Mouse (Mus musculus): ENCODE results near the gene Erbb2. TPM values are rescaled to one million over a fixed set of nuclear protein-coding genes. Genes with fewer than 3 reads are reported as not detected.
A peak's percentile ranks its signal among the peaks of the same experiment; 100 is the strongest.

Erbb2 gene
- polyA plus RNA-seq, 1 experiment = 1.6 TPM

- Histone ChIP-seq H3K4me1 (ENCODE audit: control insufficient read depth, insufficient read depth, low read length) (peaks cover 18% of the 10 kb centered on the region), H3K27me3 (ENCODE audit: control insufficient read depth, insufficient read depth, low read length) (no peaks in the 10 kb centered on the region), H3K27ac (ENCODE audit: insufficient read depth, low read length) (peak overlapping the region; percentile 20), H3K4me3 (replicated peaks; ENCODE audit: insufficient read depth, low read depth, low read length) (peak overlapping the region; percentile 76)
- peak; percentile 69 to 78 for DNase-seq
- TF ChIP-seq POLR2A (IDR thresholded peaks at IDR 0.05; ENCODE audit: borderline replicate concordance, insufficient read depth, low read length) (peak; percentile 51; the same call in 1 of the 2 replicates), CTCF (IDR thresholded peaks at IDR 0.05; ENCODE audit: borderline replicate concordance, insufficient read depth, low read depth, low read length) (no peak)
- 4% methylated on average over 33 of the region's 33 CpGs for WGBS
Measured at GRCm38 (mm10) chr11:98446562-98447474, 34.5 kb downstream of the Erbb2 start.

GRCm38 (mm10) chr11:98447475-98447834 lies 35.2 kb downstream of the Erbb2 start:
- Histone ChIP-seq H3K4me1 (ENCODE audit: control insufficient read depth, insufficient read depth, low read length) (peaks cover 18% of the 10 kb centered on the region), H3K27me3 (ENCODE audit: control insufficient read depth, insufficient read depth, low read length) (no peaks in the 10 kb centered on the region), H3K27ac (ENCODE audit: insufficient read depth, low read length) (no peak overlapping the region), H3K4me3 (replicated peaks; ENCODE audit: insufficient read depth, low read depth, low read length) (peak overlapping the region; percentile 76)
- no peak for TF ChIP-seq CTCF (IDR thresholded peaks at IDR 0.05; ENCODE audit: borderline replicate concordance, insufficient read depth, low read depth, low read length)
- TF ChIP-seq POLR2A (IDR thresholded peaks at IDR 0.05; ENCODE audit: borderline replicate concordance, insufficient read depth, low read length) = no peak
- DNase-seq = no peak
- 23% methylated on average over 7 of the region's 7 CpGs for WGBS

GRCm38 (mm10) chr11:98448191-98448790 lies 36.0 kb downstream of the Erbb2 start:
- WGBS = 55% methylated on average over 13 of the region's 13 CpGs
- TF ChIP-seq POLR2A (IDR thresholded peaks at IDR 0.05; ENCODE audit: borderline replicate concordance, insufficient read depth, low read length) = no peak
- no peak for TF ChIP-seq CTCF (IDR thresholded peaks at IDR 0.05; ENCODE audit: borderline replicate concordance, insufficient read depth, low read depth, low read length)
- H3K27me3 ChIP-seq (ENCODE audit: control insufficient read depth, insufficient read depth, low read length) = no peaks in the 10 kb centered on the region
- DNase-seq = no peak
- H3K4me1 ChIP-seq (ENCODE audit: control insufficient read depth, insufficient read depth, low read length) = peaks cover 18% of the 10 kb centered on the region
- peak overlapping the region; percentile 76 for H3K4me3 ChIP-seq (replicated peaks; ENCODE audit: insufficient read depth, low read depth, low read length)
- no peak overlapping the region for H3K27ac ChIP-seq (ENCODE audit: insufficient read depth, low read length)

- Histone ChIP-seq H3K4me1 (ENCODE audit: control insufficient read depth, insufficient read depth, low read length) (peaks cover 18% of the 10 kb centered on the region), H3K4me3 (replicated peaks; ENCODE audit: insufficient read depth, low read depth, low read length) (no peak overlapping the region), H3K27me3 (ENCODE audit: control insufficient read depth, insufficient read depth, low read length) (no peaks in the 10 kb centered on the region), H3K27ac (ENCODE audit: insufficient read depth, low read length) (no peak overlapping the region)
- no peak for DNase-seq
- TF ChIP-seq POLR2A (IDR thresholded peaks at IDR 0.05; ENCODE audit: borderline replicate concordance, insufficient read depth, low read length) = no peak
- no peak for TF ChIP-seq CTCF (IDR thresholded peaks at IDR 0.05; ENCODE audit: borderline replicate concordance, insufficient read depth, low read depth, low read length)
- 85% methylated on average over 3 of the region's 3 CpGs for WGBS
Measured at GRCm38 (mm10) chr11:98449419-98449818, 37.1 kb downstream of the Erbb2 start.

- Histone ChIP-seq H3K4me1 (ENCODE audit: control insufficient read depth, insufficient read depth, low read length) (peaks cover 18% of the 10 kb centered on the region), H3K4me3 (replicated peaks; ENCODE audit: insufficient read depth, low read depth, low read length) (no peak overlapping the region), H3K27me3 (ENCODE audit: control insufficient read depth, insufficient read depth, low read length) (no peaks in the 10 kb centered on the region), H3K27ac (ENCODE audit: insufficient read depth, low read length) (no peak overlapping the region)
- DNase-seq = no peak
- TF ChIP-seq POLR2A (IDR thresholded peaks at IDR 0.05; ENCODE audit: borderline replicate concordance, insufficient read depth, low read length) (no peak), CTCF (IDR thresholded peaks at IDR 0.05; ENCODE audit: borderline replicate concordance, insufficient read depth, low read depth, low read length) (no peak)
- 58% methylated on average over 20 of the region's 20 CpGs for WGBS
Measured at GRCm38 (mm10) chr11:98449921-98450771, 37.9 kb downstream of the Erbb2 start.

GRCm38 (mm10) chr11:98455484-98455883 lies 43.2 kb downstream of the Erbb2 start:
- Histone ChIP-seq H3K4me1 (ENCODE audit: control insufficient read depth, insufficient read depth, low read length) (peaks cover 3% of the 10 kb centered on the region; the same call in 1 of the 2 replicates), H3K27me3 (ENCODE audit: control insufficient read depth, insufficient read depth, low read length) (no peaks in the 10 kb centered on the region), H3K4me3 (replicated peaks; ENCODE audit: insufficient read depth, low read depth, low read length) (no peak overlapping the region), H3K27ac (ENCODE audit: insufficient read depth, low read length) (no peak overlapping the region)
- TF ChIP-seq POLR2A (IDR thresholded peaks at IDR 0.05; ENCODE audit: borderline replicate concordance, insufficient read depth, low read length) (no peak), CTCF (IDR thresholded peaks at IDR 0.05; ENCODE audit: borderline replicate concordance, insufficient read depth, low read depth, low read length) (peak; percentile 20; the same call in 1 of the 2 replicates)
- WGBS = 85% methylated on average over 4 of the region's 4 CpGs
- DNase-seq = no peak

GRCm38 (mm10) chr11:98456545-98456944 lies 44.3 kb downstream of the Erbb2 start:
- Histone ChIP-seq H3K27ac (ENCODE audit: insufficient read depth, low read length) (no peak overlapping the region), H3K27me3 (ENCODE audit: control insufficient read depth, insufficient read depth, low read length) (no peaks in the 10 kb centered on the region), H3K4me3 (replicated peaks; ENCODE audit: insufficient read depth, low read depth, low read length) (no peak overlapping the region), H3K4me1 (ENCODE audit: control insufficient read depth, insufficient read depth, low read length) (peaks cover 3% of the 10 kb centered on the region; the same call in 1 of the 2 replicates)
- no peak for TF ChIP-seq POLR2A (IDR thresholded peaks at IDR 0.05; ENCODE audit: borderline replicate concordance, insufficient read depth, low read length)
- TF ChIP-seq CTCF (IDR thresholded peaks at IDR 0.05; ENCODE audit: borderline replicate concordance, insufficient read depth, low read depth, low read length) = no peak
- DNase-seq = no peak
- WGBS = 85% methylated on average over 5 of the region's 5 CpGs

Measured in cerebellum, adult 2 months (tissue).